Mouse (Mus musculus): ENCODE results near the gene Gm7271.
A peak's percentile ranks its signal among the peaks of the same experiment; 100 is the strongest.

The Gm7271 gene

GRCm38 (mm10) chr5:76483811-76484210 lies at the start of gene Gm7271:
Gene Gm7271, plus strand, starts transcription at chr5:76484040.
- DNase-seq (ENCODE audit: low read depth, low spot score): no peak

GRCm38 (mm10) chr5:76437100-76437499 lies 46.7 kb upstream of the Gm7271 start:
- DNase-seq (ENCODE audit: low read depth, low spot score): no peak

- DNase-seq (ENCODE audit: low read depth, low spot score): no peak
These were observed 46.1 kb upstream of the Gm7271 start for GRCm38 (mm10) chr5:76437696-76438095.

- DNase-seq (ENCODE audit: low read depth, low spot score): no peak
These were observed 42.4 kb upstream of the Gm7271 start for GRCm38 (mm10) chr5:76441431-76441830.

GRCm38 (mm10) chr5:76474931-76475330 lies 8.9 kb upstream of the Gm7271 start:
- no peak for DNase-seq (ENCODE audit: low read depth, low spot score)

GRCm38 (mm10) chr5:76476873-76477272 lies 7.0 kb upstream of the Gm7271 start:
- no peak for DNase-seq (ENCODE audit: low read depth, low spot score)

GRCm38 (mm10) chr5:76477764-76478163 lies 6.1 kb upstream of the Gm7271 start:
- DNase-seq (ENCODE audit: low read depth, low spot score): no peak

- no peak for DNase-seq (ENCODE audit: low read depth, low spot score)
These were observed 11.3 kb downstream of the Gm7271 start for GRCm38 (mm10) chr5:76495126-76495525.

- DNase-seq (ENCODE audit: low read depth, low spot score): no peak
These were observed 38.6 kb downstream of the Gm7271 start for GRCm38 (mm10) chr5:76522446-76522845.

GRCm38 (mm10) chr5:76524623-76525022 lies 40.8 kb downstream of the Gm7271 start:
- DNase-seq (ENCODE audit: low read depth, low spot score): no peak

GRCm38 (mm10) chr5:76525066-76525465 lies 41.2 kb downstream of the Gm7271 start:
- no peak for DNase-seq (ENCODE audit: low read depth, low spot score)

- peak; percentile 16 for DNase-seq (ENCODE audit: low read depth, low spot score)
These were observed 42.0 kb downstream of the Gm7271 start for GRCm38 (mm10) chr5:76525829-76526228.

- DNase-seq (ENCODE audit: low read depth, low spot score): peak; percentile 95
These were observed 45.3 kb downstream of the Gm7271 start, which contains the start of gene Exoc1 for GRCm38 (mm10) chr5:76529040-76529703. Gene Exoc1, plus strand, starts transcription at chr5:76529311.

GRCm38 (mm10) chr5:76529704-76530066 lies 45.8 kb downstream of the Gm7271 start:
- DNase-seq (ENCODE audit: low read depth, low spot score): peak; percentile 20

- no peak for DNase-seq (ENCODE audit: low read depth, low spot score)
These were observed 49.3 kb downstream of the Gm7271 start for GRCm38 (mm10) chr5:76533186-76533585.

- no peak for DNase-seq (ENCODE audit: low read depth, low spot score)
These were observed 52.4 kb downstream of the Gm7271 start for GRCm38 (mm10) chr5:76536231-76536630.

GRCm38 (mm10) chr5:76537578-76537977 lies 53.7 kb downstream of the Gm7271 start:
- no peak for DNase-seq (ENCODE audit: low read depth, low spot score)

GRCm38 (mm10) chr5:76540181-76540580 lies 56.3 kb downstream of the Gm7271 start:
- DNase-seq (ENCODE audit: low read depth, low spot score): no peak

- DNase-seq (ENCODE audit: low read depth, low spot score): peak; percentile 11
These were observed 57.0 kb downstream of the Gm7271 start for GRCm38 (mm10) chr5:76540842-76541241.

- DNase-seq (ENCODE audit: low read depth, low spot score): peak; percentile 11
These were observed 59.4 kb downstream of the Gm7271 start for GRCm38 (mm10) chr5:76543200-76543599.

- DNase-seq (ENCODE audit: low read depth, low spot score): no peak
These were observed 66.6 kb downstream of the Gm7271 start for GRCm38 (mm10) chr5:76550426-76550825.

GRCm38 (mm10) chr5:76565321-76565720 lies 81.5 kb downstream of the Gm7271 start:
- peak; percentile 90 for DNase-seq (ENCODE audit: low read depth, low spot score)

Measured in CD4-positive, CD25-positive, alpha-beta regulatory T cell, adult 2 months (primary cell).